Mouse (Mus musculus) MEL (cell line): ENCODE data around the gene Gm5483. TPM values are rescaled to one million over a fixed set of nuclear protein-coding genes. Genes with fewer than 3 reads are reported as not detected.
"Not testable (repeated sequence)": the region's sequence is repeated elsewhere in the genome, so short reads cannot be mapped to it uniquely, and the experiment has no call there.

Experiments used
- DNase-seq: peaks from one replicate; pipeline ENCODE4 v3.0.0; 2011; ENCODE audit warnings: low read depth, low spot score
- H3K27ac ChIP-seq: 2 replicates; pipeline ENCODE4 v1.5.1; 2012; ENCODE audit warnings: low read depth, mild to moderate bottlenecking, control low read depth, low read length, moderate library complexity; ENCODE audit not compliant: control insufficient read depth
- H3K27me3 ChIP-seq, 2 experiments: fragments of 150-350 bp in 1 of 2; sonication (generic) in 1 of 2; 2 replicates each; pipeline ENCODE4 v1.6.1; 2012; ENCODE audit warnings: low read length in 2 of 2, mild to moderate bottlenecking in 2 of 2, improper control_type of control experiment in 1 of 2, moderate library complexity in 1 of 2; ENCODE audit not compliant: insufficient read depth in 2 of 2, control insufficient read depth in 1 of 2
- H3K36me3 ChIP-seq, 2 experiments: 2 replicates each; pipeline ENCODE4 v1.6.1; 2012 to 2014; ENCODE audit warnings: low read length in 2 of 2, improper control_type of control experiment in 1 of 2, inconsistent platforms in 1 of 2, mild to moderate bottlenecking in 1 of 2; ENCODE audit not compliant: insufficient read depth in 2 of 2, control insufficient read depth in 1 of 2
- H3K4me1 ChIP-seq, 2 experiments: fragments of 150-350 bp in 1 of 2; sonication (generic) in 1 of 2; 2 replicates each; pipeline ENCODE4 v1.6.1; 2012; ENCODE audit warnings: low read length in 2 of 2, improper control_type of control experiment in 1 of 2, mild to moderate bottlenecking in 1 of 2; ENCODE audit not compliant: insufficient read depth in 2 of 2, control insufficient read depth in 1 of 2
- H3K4me3 ChIP-seq, 2 experiments: fragments of 150-350 bp in 1 of 2; sonication (generic) in 1 of 2; 2 replicates each; pipeline ENCODE4 v1.5.1; 2012; ENCODE audit warnings: low read depth in 2 of 2, low read length in 2 of 2, mild to moderate bottlenecking in 2 of 2, moderate library complexity in 2 of 2, control low read depth in 1 of 2, improper control_type of control experiment in 1 of 2; ENCODE audit not compliant: control insufficient read depth in 1 of 2, insufficient read depth in 1 of 2
- H3K79me2 ChIP-seq: 2 replicates; pipeline ENCODE4 v1.6.1; 2012; ENCODE audit warnings: mild to moderate bottlenecking, low read length, moderate library complexity; ENCODE audit not compliant: control insufficient read depth, poor library complexity, insufficient read depth
- H3K9ac ChIP-seq: 2 replicates; pipeline ENCODE4 v1.6.1; 2012; ENCODE audit warnings: low read depth, mild to moderate bottlenecking, control low read depth, low read length, moderate library complexity; ENCODE audit not compliant: control insufficient read depth, poor library complexity, severe bottlenecking
- H3K9me3 ChIP-seq: fragments of 150-350 bp; sonication (generic); replicated peaks from 2 replicates; pipeline ENCODE4 v1.6.1; 2012; ENCODE audit warnings: mild to moderate bottlenecking, low read length, improper control_type of control experiment, moderate library complexity; ENCODE audit not compliant: insufficient read depth
- BHLHE40 ChIP-seq: IDR thresholded peaks from 2 replicates; pipeline ENCODE4 v1.6.1; 2012; ENCODE audit warnings: low read depth, mild to moderate bottlenecking, inconsistent platforms, low read length, improper control_type of control experiment, borderline replicate concordance
- CHD1 ChIP-seq: IDR thresholded peaks from 2 replicates; pipeline ENCODE4 v1.6.1; 2012; ENCODE audit warnings: low read depth, mild to moderate bottlenecking, inconsistent platforms, low read length, improper control_type of control experiment
- CHD2 ChIP-seq: IDR thresholded peaks from 2 replicates; pipeline ENCODE4 v1.6.1; 2011; ENCODE audit warnings: low read length, improper control_type of control experiment
- E2F4 ChIP-seq: IDR thresholded peaks from 2 replicates; pipeline ENCODE4 v1.6.1; 2011; ENCODE audit warnings: low read depth, low read length, improper control_type of control experiment, borderline replicate concordance
- ELF1 ChIP-seq: IDR thresholded peaks from 2 replicates; pipeline ENCODE4 v1.6.1; 2014; ENCODE audit warnings: low read depth, mild to moderate bottlenecking, inconsistent platforms, low read length, improper control_type of control experiment, moderate library complexity
- EP300 ChIP-seq, 2 experiments: IDR thresholded peaks; 2 replicates each; pipeline ENCODE4 v1.6.1; 2011; ENCODE audit warnings: improper control_type of control experiment in 2 of 2, low read length in 2 of 2, low read depth in 1 of 2, mild to moderate bottlenecking in 1 of 2
- ETS1 ChIP-seq: IDR thresholded peaks from 2 replicates; pipeline ENCODE4 v1.6.1; 2012; ENCODE audit warnings: low read depth, mild to moderate bottlenecking, inconsistent platforms, low read length, improper control_type of control experiment, moderate library complexity
- MAFK ChIP-seq: IDR thresholded peaks from 2 replicates; pipeline ENCODE4 v1.6.1; 2011; ENCODE audit warnings: low read depth, mild to moderate bottlenecking, low read length, improper control_type of control experiment, borderline replicate concordance
- POLR2A ChIP-seq, 2 experiments: IDR thresholded peaks; 2 replicates each; pipeline ENCODE4 v1.6.1; 2011 to 2012; ENCODE audit warnings: low read length in 2 of 2, mild to moderate bottlenecking in 2 of 2, control low read depth in 1 of 2, improper control_type of control experiment in 1 of 2, low read depth in 1 of 2, moderate library complexity in 1 of 2; ENCODE audit not compliant: control insufficient read depth in 1 of 2, insufficient read depth in 1 of 2, poor library complexity in 1 of 2
- POLR2AphosphoS2 ChIP-seq: IDR thresholded peaks from 2 replicates; pipeline ENCODE4 v1.6.1; 2011; ENCODE audit warnings: low read length, improper control_type of control experiment
- POLR2AphosphoS5 ChIP-seq: IDR thresholded peaks from 2 replicates; pipeline ENCODE4 v1.6.1; 2012; ENCODE audit warnings: low read depth, borderline replicate concordance, mild to moderate bottlenecking, inconsistent platforms, low read length, moderate library complexity, mixed read lengths
- TAL1 ChIP-seq: IDR thresholded peaks from 2 replicates; pipeline ENCODE4 v1.6.1; 2012; ENCODE audit warnings: mild to moderate bottlenecking, inconsistent platforms, low read length, moderate library complexity, mixed read lengths
- UBTF ChIP-seq: IDR thresholded peaks from 2 replicates; pipeline ENCODE4 v1.6.1; 2012; ENCODE audit warnings: low read depth, mild to moderate bottlenecking, inconsistent platforms, low read length, improper control_type of control experiment, moderate library complexity, borderline replicate concordance; ENCODE audit not compliant: insufficient read depth
- USF1 ChIP-seq: IDR thresholded peaks from 2 replicates; pipeline ENCODE4 v1.6.1; 2014; ENCODE audit warnings: low read depth, mild to moderate bottlenecking, inconsistent platforms, low read length, improper control_type of control experiment, moderate library complexity
- ZNF384 ChIP-seq: IDR thresholded peaks from 2 replicates; pipeline ENCODE4 v1.6.1; 2012; ENCODE audit warnings: low read depth, mild to moderate bottlenecking, inconsistent platforms, low read length, improper control_type of control experiment
- polyA plus RNA-seq, 2 experiments: library from polyadenylated mRNA; stranded (reverse) in 1 of 2; unstranded in 1 of 2; fragments of >175 nt in 1 of 2; fragments of >200 nt in 1 of 2; gene quantifications; 2 replicates each; pipeline versions ENCODE4 v1.2.1 to v1.2.4; 2012; ENCODE audit warnings: low replicate concordance in 2 of 2, low read depth in 1 of 2; ENCODE audit not compliant: insufficient read length in 2 of 2, insufficient read depth in 1 of 2, missing spikeins in 1 of 2
- total RNA-seq: library from RNA; depleted of rRNA; stranded (reverse); fragments of 300-350 nt; gene quantifications from 2 replicates; pipeline ENCODE4 v1.2.3, GENCODE M21; 2012

Gm5483 gene
- total and polyA plus RNA-seq, 3 experiments = not detected

GRCm38 (mm10) chr16:36203846-36204245 lies 19.8 kb downstream of the Gm5483 start:
- no peaks in the 10 kb centered on the region for H3K79me2 ChIP-seq
- H3K27ac ChIP-seq = no peak overlapping the region
- no peak for DNase-seq
- no peaks in the 10 kb centered on the region for H3K36me3 ChIP-seq
- TF ChIP-seq POLR2A (IDR thresholded peaks at IDR 0.05; ENCODE audit: control insufficient read depth in 1 of 2, insufficient read depth in 1 of 2, low read depth in 1 of 2, low read length in 2 of 2, poor library complexity in 1 of 2) = no peak
- no peaks in the 10 kb centered on the region for H3K9me3 ChIP-seq
- no peak overlapping the region for H3K9ac ChIP-seq
- no peak overlapping the region for H3K4me3 ChIP-seq
- H3K27me3 ChIP-seq = peaks cover 0 to 4% of the 10 kb centered on the region in 2 experiments; a peak in 1 of 4 replicates
- H3K4me1 ChIP-seq = no peaks in the 10 kb centered on the region

- not testable (repeated sequence) for H3K9me3 ChIP-seq, DNase-seq, H3K4me3 ChIP-seq, H3K27ac ChIP-seq, H3K9ac ChIP-seq, H3K36me3 ChIP-seq, H3K27me3 ChIP-seq, H3K4me1 ChIP-seq, H3K79me2 ChIP-seq
Observed at GRCm38 (mm10) chr16:36205684-36206083, 21.7 kb downstream of the Gm5483 start.

GRCm38 (mm10) chr16:36209967-36210453 lies 26.0 kb downstream of the Gm5483 start, which contains the start of gene Gm5416:
Gene Gm5416, plus strand, starts transcription at chr16:36210403.
- no peaks in the 10 kb centered on the region for H3K4me1 ChIP-seq
- no peak within 1 kb of the TSS for H3K27ac ChIP-seq
- H3K4me3 ChIP-seq = no peak within 1 kb of the TSS
- DNase-seq = no peak
- no peaks in the 10 kb centered on the region; a peak in 1 of 4 replicates for H3K27me3 ChIP-seq
- TF ChIP-seq MAFK = no peak
- TF ChIP-seq ETS1 = no peak
- no peak for TF ChIP-seq EP300 (IDR thresholded peaks at IDR 0.05; ENCODE audit: low read depth in 1 of 2, low read length in 2 of 2)
- no peak for TF ChIP-seq UBTF
- TF ChIP-seq CHD1 = no peak
- TF ChIP-seq ZNF384 = no peak
- TF ChIP-seq BHLHE40 = no peak
- TF ChIP-seq ELF1 = no peak
- TF ChIP-seq POLR2AphosphoS2 = no peak
- no peak for TF ChIP-seq CHD2
- no peak for TF ChIP-seq E2F4
- TF ChIP-seq POLR2AphosphoS5 = no peak
- TF ChIP-seq TAL1 = no peak
- no peak for TF ChIP-seq USF1
- no peak within 1 kb of the TSS for H3K9ac ChIP-seq
- H3K79me2 ChIP-seq = no peaks in the 10 kb centered on the region
- H3K36me3 ChIP-seq = no peaks in the 10 kb centered on the region
- H3K9me3 ChIP-seq = no peaks in the 10 kb centered on the region

DNA sequence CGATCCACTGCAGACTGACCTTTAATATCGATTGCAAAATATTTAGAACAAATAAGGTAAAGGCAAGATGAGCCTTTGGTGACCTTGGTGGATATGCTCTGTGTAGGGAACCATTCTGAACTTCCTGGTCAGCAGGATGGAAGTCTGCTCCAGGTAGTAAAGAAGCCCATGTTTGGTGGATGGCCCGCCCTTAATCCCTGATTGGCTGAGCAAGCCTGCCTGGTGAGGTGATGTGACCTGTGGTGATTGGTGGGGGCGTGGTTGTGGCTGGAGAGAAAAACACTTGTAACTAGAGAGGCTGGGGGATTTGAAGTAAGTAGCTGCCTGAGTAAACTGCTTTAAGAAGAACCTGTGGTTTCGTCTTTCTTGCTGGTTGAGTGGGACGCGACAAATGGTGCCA lies 37.2 kb downstream of the Gm5483 start, which contains the start of gene 2010005H15Rik:
TSS of gene 2010005H15Rik (plus strand) at position 301 of the 400 bp plus-strand sequence.
- not testable (repeated sequence) for H3K79me2 ChIP-seq, DNase-seq, H3K36me3 ChIP-seq, H3K9me3 ChIP-seq, H3K27me3 ChIP-seq, H3K4me1 ChIP-seq, H3K27ac ChIP-seq, H3K9ac ChIP-seq
- peak within 1 kb of the TSS; percentile 43 to 52 for H3K4me3 ChIP-seq
